Mouse (Mus musculus) small intestine, adult 2 months (tissue): ENCODE data around the gene Pef1. TPM values are rescaled to one million over a fixed set of nuclear protein-coding genes. Genes with fewer than 3 reads are reported as not detected.

Experiments
- H3K27ac ChIP-seq: fragments of 200-500 bp; 2 replicates; pipeline ENCODE4 v1.5.1; 2012; ENCODE audit warnings: low read depth, low read length, control low read depth, inconsistent platforms; ENCODE audit not compliant: insufficient read depth
- H3K27me3 ChIP-seq: fragments of 200-500 bp; 2 replicates; pipeline ENCODE4 v1.6.1; 2012; ENCODE audit warnings: mild to moderate bottlenecking, moderate library complexity, low read length, inconsistent platforms; ENCODE audit not compliant: control insufficient read depth, insufficient read depth
- H3K36me3 ChIP-seq: fragments of 200-500 bp; 2 replicates; pipeline ENCODE4 v1.6.1; 2012; ENCODE audit warnings: mild to moderate bottlenecking, low read length, control low read depth, inconsistent platforms; ENCODE audit not compliant: control insufficient read depth, insufficient read depth
- H3K4me1 ChIP-seq: fragments of 200-500 bp; 2 replicates; pipeline ENCODE4 v1.6.1; 2012; ENCODE audit warnings: low read length, inconsistent platforms, mixed read lengths; ENCODE audit not compliant: control insufficient read depth, insufficient read depth, insufficient read length
- H3K4me3 ChIP-seq: fragments of 200-500 bp; 2 replicates; pipeline ENCODE4 v1.5.1; 2012; ENCODE audit warnings: low read depth, mild to moderate bottlenecking, control low read depth, inconsistent platforms, low read length, moderate library complexity
- CTCF ChIP-seq: fragments of 200-500 bp; IDR thresholded peaks from 2 replicates; pipeline ENCODE4 v1.5.1; 2012; ENCODE audit warnings: low read depth, mild to moderate bottlenecking, control low read depth, inconsistent platforms, low read length, moderate library complexity, mixed read lengths; ENCODE audit not compliant: insufficient replicate concordance, insufficient read length; ENCODE audit errors: extremely low read depth
- POLR2A ChIP-seq: fragments of 200-500 bp; IDR thresholded peaks from 2 replicates; pipeline ENCODE4 v1.6.1; 2012; ENCODE audit warnings: low read depth, mild to moderate bottlenecking, control low read depth, inconsistent platforms, low read length, moderate library complexity
- WGBS: fragments of 180-500 bp; shearing (Covaris S2); methylation state at CpG from one replicate; pipeline ENCODE4 v1.1.7; 2018; 5-methylcytosine and 5-hydroxymethylcytosine counted together
- polyA plus RNA-seq: library from polyadenylated mRNA; depleted of rRNA; stranded (reverse); fragments of >200 nt; gene quantifications from 2 replicates; pipeline ENCODE4 v1.2.3, GENCODE M21; 2012

Pef1 gene
- polyA plus RNA-seq, 1 experiment = 171 TPM

DNA sequence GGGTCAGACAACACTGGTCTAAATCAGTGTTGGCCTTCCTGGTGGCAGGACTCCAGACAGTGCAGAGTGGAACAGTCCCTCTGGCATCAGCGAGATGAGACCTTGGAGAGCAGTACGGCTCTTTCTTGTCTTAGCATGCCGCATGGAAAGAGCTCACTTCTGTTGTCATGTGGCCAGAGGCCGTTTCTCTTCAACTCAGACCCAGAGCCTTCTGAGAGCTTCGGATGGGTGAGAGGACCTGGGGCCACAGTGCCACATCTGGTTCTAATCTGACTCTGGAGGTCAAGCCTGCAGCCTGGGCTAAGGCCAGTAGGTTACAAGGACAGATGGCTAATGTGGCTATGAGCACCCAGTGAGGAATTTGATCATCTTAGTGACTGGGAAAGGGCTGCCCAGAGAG, 23.6 kb downstream of the Pef1 start:
- TF ChIP-seq POLR2A = no peak
- TF ChIP-seq CTCF = no peak
- Histone ChIP-seq H3K4me1 (peaks cover 21% of the 10 kb centered on the region), H3K27ac (no peak overlapping the region), H3K4me3 (no peak overlapping the region), H3K36me3 (peaks cover 67% of the 10 kb centered on the region), H3K27me3 (no peaks in the 10 kb centered on the region)
- WGBS = 87% methylated on average over 5 of the region's 5 CpGs

- Histone ChIP-seq H3K4me1 (peaks cover 48% of the 10 kb centered on the region), H3K4me3 (no peak overlapping the region), H3K27ac (no peak overlapping the region; the same call in 1 of the 2 replicates), H3K27me3 (no peaks in the 10 kb centered on the region), H3K36me3 (peaks cover 42% of the 10 kb centered on the region)
- no peak for TF ChIP-seq CTCF
- no peak for TF ChIP-seq POLR2A
- WGBS = 57% methylated on average over 5 of the region's 5 CpGs
Observed at GRCm38 (mm10) chr4:130128907-130129306, 26.5 kb downstream of the Pef1 start.

GRCm38 (mm10) chr4:130130082-130130481, 27.7 kb downstream of the Pef1 start:
- peak overlapping the region; percentile 96 for H3K27ac ChIP-seq
- H3K4me3 ChIP-seq = no peak overlapping the region
- 55% methylated on average over 10 of the region's 10 CpGs for WGBS
- H3K4me1 ChIP-seq = peaks cover 48% of the 10 kb centered on the region
- TF ChIP-seq POLR2A (no peak), CTCF (no peak)
- peaks cover 30% of the 10 kb centered on the region for H3K36me3 ChIP-seq
- no peaks in the 10 kb centered on the region for H3K27me3 ChIP-seq

GRCm38 (mm10) chr4:130130641-130131350, 28.4 kb downstream of the Pef1 start:
- Histone ChIP-seq H3K4me3 (0 out of 2 replicates have a peak overlapping the region, but pooled peaks have one; percentile 8), H3K4me1 (peaks cover 48% of the 10 kb centered on the region), H3K27me3 (no peaks in the 10 kb centered on the region), H3K27ac (peak overlapping the region; percentile 96), H3K36me3 (peaks cover 23% of the 10 kb centered on the region)
- TF ChIP-seq POLR2A = no peak
- no peak for TF ChIP-seq CTCF
- 25% methylated on average over 13 of the region's 13 CpGs for WGBS

GRCm38 (mm10) chr4:130131448-130132105, 29.2 kb downstream of the Pef1 start:
- Histone ChIP-seq H3K27ac (peak overlapping the region; percentile 85), H3K27me3 (no peaks in the 10 kb centered on the region), H3K4me3 (no peak overlapping the region), H3K4me1 (peaks cover 48% of the 10 kb centered on the region), H3K36me3 (peaks cover 15% of the 10 kb centered on the region)
- no peak for TF ChIP-seq CTCF
- TF ChIP-seq POLR2A = no peak
- 50% methylated on average over 7 of the region's 7 CpGs for WGBS

DNA sequence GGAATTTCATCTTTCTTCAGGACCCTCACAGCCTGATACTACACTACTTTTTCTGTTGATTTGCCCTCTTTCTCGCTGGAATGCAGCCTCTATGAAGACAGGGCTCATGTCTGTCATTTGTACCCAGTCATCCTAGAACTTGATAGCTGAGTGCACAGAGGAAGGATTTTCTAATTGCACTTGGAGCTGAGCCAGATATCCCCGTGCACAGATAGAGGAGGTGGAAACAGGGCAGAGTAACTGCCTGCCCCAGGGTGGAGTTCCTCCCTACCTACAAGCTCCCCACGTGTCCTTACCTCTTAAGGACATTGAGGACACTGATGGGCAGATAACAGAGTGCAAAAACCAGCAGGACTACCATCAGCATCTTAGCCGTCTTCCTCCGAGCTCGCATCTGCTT, 31.0 kb downstream of the Pef1 start:
- no peaks in the 10 kb centered on the region for H3K27me3 ChIP-seq
- H3K36me3 ChIP-seq = no peaks in the 10 kb centered on the region
- WGBS = 19% methylated on average over 6 of the region's 6 CpGs
- H3K4me3 ChIP-seq = no peak overlapping the region
- TF ChIP-seq POLR2A = no peak
- H3K27ac ChIP-seq = no peak overlapping the region
- H3K4me1 ChIP-seq = peaks cover 47% of the 10 kb centered on the region

- Histone ChIP-seq H3K4me1 (peaks cover 12% of the 10 kb centered on the region), H3K36me3 (no peaks in the 10 kb centered on the region), H3K27ac (no peak overlapping the region), H3K4me3 (peak overlapping the region; percentile 26), H3K27me3 (peaks cover 16% of the 10 kb centered on the region)
- 1% methylated on average over 52 of the region's 57 CpGs for WGBS
- TF ChIP-seq CTCF = peak; percentile 84
- TF ChIP-seq POLR2A = no peak
Observed at GRCm38 (mm10) chr4:130138441-130139213, 36.3 kb downstream of the Pef1 start.
